Mouse (Mus musculus): ENCODE data around the gene Wfdc1.

Gene Wfdc1

GRCm38 (mm10) chr8:119690602-119691001, 24.4 kb downstream of the Wfdc1 start:
- in situ Hi-C loops (cut with MseI, MboI), result no loop called here

GRCm38 (mm10) chr8:119691989-119692388, 25.8 kb downstream of the Wfdc1 start:
- in situ Hi-C loops (cut with MseI, MboI), result no loop called here

- in situ Hi-C loops (cut with MseI, MboI), result no loop called here
Observed at GRCm38 (mm10) chr8:119694696-119695095, 28.5 kb downstream of the Wfdc1 start.

GRCm38 (mm10) chr8:119697163-119697562, 31.0 kb downstream of the Wfdc1 start:
- in situ Hi-C loops (cut with MseI, MboI), result no loop called here

- in situ Hi-C loops (cut with MseI, MboI), result no loop called here
Observed at GRCm38 (mm10) chr8:119698960-119699359, 32.8 kb downstream of the Wfdc1 start.

GRCm38 (mm10) chr8:119699549-119700134, 33.5 kb downstream of the Wfdc1 start, which contains the start of gene Atp2c2:
Atp2c2 (plus strand) TSS chr8:119700009.
- in situ Hi-C loops (cut with MseI, MboI), result no loop called here

GRCm38 (mm10) chr8:119702965-119703364, 36.8 kb downstream of the Wfdc1 start:
- in situ Hi-C loops (cut with MseI, MboI), result no loop called here

- in situ Hi-C loops (cut with MseI, MboI), result no loop called here
Observed at GRCm38 (mm10) chr8:119707146-119707545, 41.0 kb downstream of the Wfdc1 start.

GRCm38 (mm10) chr8:119708471-119708870, 42.3 kb downstream of the Wfdc1 start:
- in situ Hi-C loops (cut with MseI, MboI), result no loop called here

GRCm38 (mm10) chr8:119708878-119709702, 42.9 kb downstream of the Wfdc1 start:
- in situ Hi-C loops (cut with MseI, MboI), result no loop called here

- in situ Hi-C loops (cut with MseI, MboI), result no loop called here
Observed at GRCm38 (mm10) chr8:119709703-119710093, 43.5 kb downstream of the Wfdc1 start.

GRCm38 (mm10) chr8:119712226-119712625, 46.1 kb downstream of the Wfdc1 start:
- in situ Hi-C loops (cut with MseI, MboI), result no loop called here

GRCm38 (mm10) chr8:119713421-119713820, 47.3 kb downstream of the Wfdc1 start:
- in situ Hi-C loops (cut with MseI, MboI), result no loop called here

GRCm38 (mm10) chr8:119715221-119715620, 49.1 kb downstream of the Wfdc1 start:
- in situ Hi-C loops (cut with MseI, MboI), result no loop called here

GRCm38 (mm10) chr8:119716730-119717299, 50.6 kb downstream of the Wfdc1 start:
- in situ Hi-C loops (cut with MseI, MboI), result no loop called here

GRCm38 (mm10) chr8:119717765-119718164, 51.6 kb downstream of the Wfdc1 start:
- in situ Hi-C loops (cut with MseI, MboI), result no loop called here

- in situ Hi-C loops (cut with MseI, MboI), result no loop called here
Observed at GRCm38 (mm10) chr8:119719011-119719501, 52.9 kb downstream of the Wfdc1 start.

- in situ Hi-C loops (cut with MseI, MboI), result no loop called here
Observed at GRCm38 (mm10) chr8:119722348-119722747, 56.2 kb downstream of the Wfdc1 start.

GRCm38 (mm10) chr8:119723676-119724075, 57.5 kb downstream of the Wfdc1 start:
- in situ Hi-C loops (cut with MseI, MboI), result no loop called here

GRCm38 (mm10) chr8:119724596-119724995, 58.4 kb downstream of the Wfdc1 start:
- in situ Hi-C loops (cut with MseI, MboI), result no loop called here

GRCm38 (mm10) chr8:119727093-119727492, 60.9 kb downstream of the Wfdc1 start:
- in situ Hi-C loops (cut with MseI, MboI), result no loop called here

GRCm38 (mm10) chr8:119728351-119728895, 62.3 kb downstream of the Wfdc1 start:
- in situ Hi-C loops (cut with MseI, MboI), result no loop called here

Measured in mouse trophoblast stem cell (cell line).